Mouse (Mus musculus) right cerebral cortex, adult 18-20 months (tissue): Measurements from ENCODE around the gene Cplx1.
A peak's percentile ranks its signal among the peaks of the same experiment; 100 is the strongest.

ENCODE experiments used
- DNase-seq: peaks from one replicate; pipeline ENCODE4 v3.0.0; 2022; ENCODE audit warnings: mixed read lengths

Cplx1 gene

DNA sequence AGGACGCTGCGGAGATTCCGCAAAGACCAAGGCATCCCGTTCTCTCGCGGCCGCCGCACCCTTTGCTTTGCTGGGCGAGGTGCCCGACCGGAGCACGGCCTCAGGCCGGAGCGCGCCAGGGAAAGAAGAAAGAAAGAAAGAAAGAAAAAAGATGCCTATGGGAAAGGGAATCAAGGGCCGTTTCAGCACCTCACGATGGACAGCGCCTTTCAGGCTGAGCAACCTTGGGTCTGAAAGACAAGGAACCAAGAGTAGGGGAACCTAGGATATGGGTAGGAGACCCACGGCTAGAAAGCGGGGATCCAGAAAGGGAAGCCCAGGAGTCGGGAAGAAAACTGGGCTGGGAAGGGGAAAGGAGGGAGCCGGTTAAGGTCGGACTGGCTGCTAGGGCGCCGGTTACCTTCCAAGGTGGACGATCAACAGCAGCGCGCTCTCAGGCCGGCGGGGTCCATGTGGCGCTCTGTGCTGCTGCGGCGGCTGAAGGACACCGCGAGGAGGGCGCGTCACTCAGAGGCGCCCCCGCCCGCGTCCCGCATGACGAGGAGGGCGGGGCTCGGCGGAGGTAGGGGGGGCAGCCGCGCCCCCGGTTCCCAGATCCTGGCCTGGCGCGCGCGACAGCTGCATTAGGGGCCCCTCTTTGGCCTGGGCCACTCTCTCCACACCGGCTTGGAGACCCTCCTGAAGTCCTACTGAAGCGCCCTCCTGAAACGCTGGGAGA is at the start of gene Cplx1:
Cplx1 (minus strand) TSS at position 536 of the 718 bp plus-strand sequence.
- DNase-seq = peak; percentile 83

DNA sequence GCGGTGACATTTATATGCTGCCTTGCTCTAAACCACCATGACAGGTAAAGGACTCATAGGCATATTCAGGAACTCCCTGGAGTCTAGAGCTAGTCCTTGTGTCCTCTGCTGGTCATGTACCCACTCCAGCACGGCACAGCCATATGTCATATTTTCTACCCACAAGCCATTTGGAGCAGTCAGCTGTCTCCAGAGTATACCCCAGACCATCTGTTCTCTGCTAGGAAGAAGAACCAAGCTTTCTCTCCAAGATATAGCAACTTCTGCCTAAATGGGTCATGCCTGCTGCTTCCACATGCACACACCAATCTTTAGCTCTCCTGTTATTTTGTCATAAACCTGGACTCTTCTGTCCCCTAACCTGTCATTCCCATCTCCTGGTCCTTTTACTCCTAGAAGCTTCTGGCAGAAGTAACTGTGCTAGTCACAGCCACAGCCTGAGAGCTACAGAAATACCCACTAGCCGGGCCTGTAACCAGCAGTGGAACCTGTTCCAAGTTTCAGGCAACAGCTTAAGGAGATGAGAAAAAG is 31.6 kb upstream of the Cplx1 start:
- DNase-seq = peak; percentile 79

- no peak for DNase-seq
Measured at GRCm38 (mm10) chr5:108573054-108573453, 23.2 kb upstream of the Cplx1 start.

DNA sequence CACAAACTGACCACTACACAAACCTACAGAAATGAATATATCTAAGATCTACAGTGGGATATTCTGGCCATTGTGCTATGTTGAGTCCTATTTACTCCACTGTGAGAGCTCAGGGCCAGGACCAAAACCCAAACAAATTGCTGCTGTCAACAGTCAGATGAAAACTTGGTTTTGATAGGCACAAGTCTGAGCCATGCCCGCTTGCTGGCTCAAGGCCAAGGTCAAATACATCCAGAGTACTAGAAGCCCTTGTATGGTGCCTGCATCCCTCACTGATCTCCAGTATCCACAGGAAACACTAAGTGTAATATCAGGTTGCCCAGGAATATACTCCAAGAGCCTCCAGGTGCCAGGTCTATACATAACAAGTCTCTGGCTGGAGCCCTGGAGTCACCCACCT is 21.2 kb upstream of the Cplx1 start:
- no peak for DNase-seq

- DNase-seq = no peak
Measured at GRCm38 (mm10) chr5:108567104-108567503, 17.3 kb upstream of the Cplx1 start.

DNA sequence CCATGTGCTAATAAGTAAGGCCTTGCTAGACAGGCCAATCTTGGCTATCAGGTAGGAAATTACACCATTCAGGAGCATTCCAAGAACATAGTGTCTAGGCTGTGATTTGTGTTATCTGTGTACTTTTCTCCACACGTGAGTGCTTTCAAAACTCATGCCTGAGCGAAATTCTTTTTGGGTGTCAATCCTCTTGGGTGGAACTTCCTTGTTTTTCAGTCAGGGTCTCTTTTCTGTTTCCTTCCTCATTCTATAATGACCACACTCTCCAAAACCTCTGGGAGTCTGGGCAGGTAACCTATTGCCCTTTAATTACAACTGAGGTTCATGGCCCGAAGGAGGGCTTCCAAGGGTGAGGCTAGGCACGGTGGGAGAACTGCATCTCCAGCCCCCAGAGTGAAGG is 16.7 kb upstream of the Cplx1 start:
- no peak for DNase-seq

DNA sequence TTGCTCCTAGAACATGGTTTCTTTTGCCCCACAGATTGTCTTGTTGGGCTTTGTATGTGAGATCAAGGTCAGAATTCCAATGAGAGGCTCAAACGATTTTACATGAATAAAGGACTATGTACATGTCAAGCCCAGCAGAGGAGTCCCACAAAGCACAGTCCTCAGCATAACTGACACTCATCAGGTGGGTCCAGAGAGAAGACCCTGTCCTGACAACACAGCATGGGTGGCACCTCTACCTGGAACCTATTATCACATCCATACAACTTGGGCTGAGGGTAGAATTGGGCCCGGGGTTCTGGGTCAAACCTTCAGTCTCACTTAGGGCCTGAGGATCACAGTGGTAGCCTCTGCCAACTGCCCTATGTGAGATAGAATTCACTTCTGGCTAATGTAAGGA is 15.6 kb upstream of the Cplx1 start:
- no peak for DNase-seq

GRCm38 (mm10) chr5:108564346-108564745 is 14.5 kb upstream of the Cplx1 start:
- DNase-seq = no peak

DNA sequence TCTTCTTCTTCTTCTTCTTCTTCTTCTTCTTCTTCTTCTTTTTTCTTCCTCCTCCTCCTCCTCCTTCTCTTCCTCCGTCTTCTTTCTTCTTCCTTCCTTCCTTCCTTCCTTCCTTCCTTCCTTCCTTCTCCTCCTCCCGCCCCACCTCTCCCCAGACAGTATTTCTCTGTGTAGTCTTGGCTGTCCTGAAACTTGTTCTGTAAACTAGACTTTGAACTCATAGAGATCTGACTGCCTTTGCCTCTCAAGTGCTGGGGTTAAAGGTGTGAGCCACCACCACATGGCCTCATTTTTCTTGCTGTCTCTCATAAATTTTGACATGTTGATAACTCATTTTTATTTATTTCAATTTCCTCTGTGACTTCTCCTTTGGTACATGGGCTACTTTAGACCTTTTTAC is 12.7 kb upstream of the Cplx1 start:
- no peak for DNase-seq

DNA sequence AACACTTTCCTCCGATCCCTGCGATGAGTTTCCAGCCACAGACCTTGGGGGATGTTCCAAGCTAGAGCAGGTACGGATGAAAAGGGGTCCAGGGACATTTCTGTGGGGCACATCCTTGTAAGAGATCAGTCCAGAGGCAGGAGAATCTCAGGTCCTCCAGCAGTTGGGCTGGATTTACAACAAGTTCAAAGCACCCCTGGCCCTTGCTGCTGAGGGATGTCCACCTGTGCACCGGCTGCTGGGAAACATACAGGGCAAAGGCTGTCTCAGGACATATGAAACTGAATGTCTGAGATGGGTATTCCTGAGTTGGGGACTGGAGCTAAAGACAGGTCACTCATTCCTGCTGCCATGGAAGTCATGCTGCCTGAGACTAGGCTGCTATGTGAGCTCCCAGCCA is 7.2 kb upstream of the Cplx1 start:
- DNase-seq = no peak

- DNase-seq = no peak
Measured at GRCm38 (mm10) chr5:108554041-108554440, 4.2 kb upstream of the Cplx1 start.

- peak; percentile 28 for DNase-seq
Measured at GRCm38 (mm10) chr5:108550207-108550594, 377 bp upstream of the Cplx1 start.

- DNase-seq = no peak
Measured at GRCm38 (mm10) chr5:108549137-108549488, 711 bp downstream of the Cplx1 start.

DNA sequence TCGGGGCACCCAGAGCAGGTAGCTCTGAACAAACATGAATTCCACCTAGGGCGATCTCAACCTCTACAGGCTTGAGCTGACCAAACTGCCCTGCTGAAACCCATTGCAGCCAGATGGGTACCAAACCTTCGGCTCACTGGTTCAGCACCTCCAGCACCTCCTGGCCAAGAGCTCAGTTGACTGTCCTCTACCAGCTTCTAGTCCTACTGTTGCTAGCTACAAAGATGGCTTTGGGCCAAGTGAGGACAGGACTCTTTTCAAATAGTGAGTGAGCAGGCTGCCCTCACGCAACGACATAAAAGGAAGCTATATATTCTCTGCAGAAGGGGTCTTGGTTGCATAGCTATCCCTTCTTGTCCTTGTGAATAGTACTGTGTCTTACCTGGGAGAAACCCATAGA is 2.2 kb downstream of the Cplx1 start:
- DNase-seq = no peak

DNA sequence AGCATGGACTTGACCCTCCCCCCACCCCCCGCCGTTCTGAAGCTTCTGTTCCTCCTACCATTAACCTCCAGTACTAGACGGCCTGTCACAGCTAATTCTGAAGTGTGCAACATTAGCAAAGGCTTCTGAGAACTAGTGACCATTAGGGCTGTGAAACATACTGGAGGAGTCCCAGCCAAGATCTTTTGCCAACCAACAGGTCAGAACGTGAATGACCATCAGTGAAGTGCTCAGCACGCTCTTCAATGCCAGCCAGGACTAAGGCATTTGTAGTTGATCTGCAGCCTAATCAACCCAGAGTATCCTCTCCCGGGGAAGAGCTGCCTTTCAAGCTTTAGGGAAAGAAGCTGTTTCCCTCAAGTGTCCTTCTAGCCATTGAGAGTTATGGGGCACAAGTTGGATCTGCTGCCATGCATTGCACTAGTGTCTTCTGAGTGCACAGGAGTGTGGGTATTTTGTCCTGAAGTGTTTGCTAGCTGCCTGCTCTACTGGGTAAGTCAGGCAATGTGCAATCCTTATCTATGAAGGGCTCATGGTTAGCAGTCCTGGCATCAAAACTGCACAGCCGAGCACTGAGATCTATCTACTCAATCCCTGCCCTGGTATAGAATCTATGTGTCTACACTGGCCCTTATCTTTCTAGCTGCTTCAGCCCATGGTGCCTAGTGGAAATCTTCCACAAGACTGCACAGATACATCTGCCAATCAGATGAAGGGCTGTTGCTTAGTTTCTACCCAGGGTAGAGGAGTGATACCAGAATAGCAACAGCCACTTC is 6.1 kb downstream of the Cplx1 start:
- DNase-seq = no peak

GRCm38 (mm10) chr5:108534188-108534587 is 15.6 kb downstream of the Cplx1 start:
- DNase-seq = no peak

DNA sequence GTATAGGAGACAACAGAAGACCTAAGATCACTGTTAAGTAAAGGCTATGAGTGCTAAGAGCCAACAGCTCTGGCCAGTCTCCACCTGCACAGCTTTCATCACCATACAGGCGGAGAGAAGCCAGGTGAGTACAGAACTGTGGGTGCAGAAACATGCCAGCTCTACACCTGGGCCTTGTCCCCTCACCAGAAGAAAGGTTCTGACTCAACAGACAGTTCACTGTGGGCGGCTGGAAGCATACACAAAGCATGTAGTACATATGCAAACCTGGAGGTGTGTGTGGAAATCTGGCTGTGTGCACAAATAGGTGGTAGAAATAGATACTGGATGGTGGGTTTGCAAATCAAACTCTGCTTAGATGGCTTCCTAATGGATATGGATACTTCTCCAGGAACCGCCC is 27.2 kb downstream of the Cplx1 start:
- DNase-seq = peak; percentile 21

GRCm38 (mm10) chr5:108521896-108522295 is 27.9 kb downstream of the Cplx1 start:
- peak; percentile 59 for DNase-seq

- DNase-seq = no peak
Measured at GRCm38 (mm10) chr5:108521016-108521415, 28.8 kb downstream of the Cplx1 start.

DNA sequence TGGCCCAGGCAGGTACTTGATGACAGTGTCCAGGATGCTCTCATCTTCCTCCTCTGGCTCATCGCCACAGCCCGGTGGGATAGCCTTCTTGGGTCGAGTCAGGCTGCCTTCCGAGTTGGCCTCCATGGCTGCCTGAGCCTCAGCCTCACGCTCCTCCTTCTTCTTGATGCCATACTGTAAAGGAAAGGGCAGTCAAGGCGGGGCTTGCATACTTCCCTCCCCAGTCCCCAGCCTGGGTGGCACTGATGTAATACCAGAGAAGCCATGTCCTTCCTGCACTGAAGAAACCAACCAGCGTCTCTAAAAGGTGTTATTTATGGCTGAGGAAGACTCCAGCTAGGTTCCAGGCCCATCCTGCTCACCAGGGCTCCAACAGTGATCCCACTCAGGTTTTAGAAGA is 29.7 kb downstream of the Cplx1 start:
- DNase-seq = no peak

GRCm38 (mm10) chr5:108518951-108519350 is 30.9 kb downstream of the Cplx1 start:
- no peak for DNase-seq

GRCm38 (mm10) chr5:108518106-108518885 is 31.5 kb downstream of the Cplx1 start:
- no peak for DNase-seq

DNA sequence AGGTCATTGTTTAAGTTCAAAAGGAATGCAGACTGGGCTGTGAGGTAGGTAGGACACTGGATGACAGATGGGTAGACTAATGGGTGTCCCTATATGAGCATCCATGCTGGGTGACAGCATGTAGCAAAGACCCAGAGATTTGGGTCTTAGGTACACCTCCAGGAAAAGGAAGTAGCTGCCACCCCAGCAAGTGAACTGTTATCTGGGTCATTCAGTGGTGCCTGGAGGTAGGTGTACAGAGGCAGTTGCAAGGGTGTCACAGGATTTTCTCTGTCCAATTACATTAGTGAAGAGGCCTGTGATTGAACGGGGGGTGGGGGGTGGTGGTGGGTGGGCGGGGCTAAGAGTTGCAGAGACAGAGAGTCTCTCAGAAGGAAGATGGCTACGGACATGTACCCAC is 33.2 kb downstream of the Cplx1 start:
- no peak for DNase-seq
